Mouse (Mus musculus) common myeloid progenitor, adult 5-6 weeks (primary cell): ENCODE measurements around the gene Gm37240. TPM values are rescaled to one million over a fixed set of nuclear protein-coding genes. Genes with fewer than 3 reads are reported as not detected.

ENCODE experiments used
- ATAC-seq: replicated peaks from 2 replicates; pipeline ENCODE4 v1.8.0; 2016; ENCODE audit warnings: low read depth, mild to moderate bottlenecking, moderate TSS enrichment, inconsistent platforms; ENCODE audit not compliant: poor library complexity, severe bottlenecking
- total RNA-seq: library from RNA; stranded (forward); fragments of 200-1000, 187-1606 nt; gene quantifications from 2 replicates; pipeline ENCODE4 v1.2.3, GENCODE M21; 2017

Gm37240 gene
- total RNA-seq, 1 experiment from 2014 or later, result not detected

DNA sequence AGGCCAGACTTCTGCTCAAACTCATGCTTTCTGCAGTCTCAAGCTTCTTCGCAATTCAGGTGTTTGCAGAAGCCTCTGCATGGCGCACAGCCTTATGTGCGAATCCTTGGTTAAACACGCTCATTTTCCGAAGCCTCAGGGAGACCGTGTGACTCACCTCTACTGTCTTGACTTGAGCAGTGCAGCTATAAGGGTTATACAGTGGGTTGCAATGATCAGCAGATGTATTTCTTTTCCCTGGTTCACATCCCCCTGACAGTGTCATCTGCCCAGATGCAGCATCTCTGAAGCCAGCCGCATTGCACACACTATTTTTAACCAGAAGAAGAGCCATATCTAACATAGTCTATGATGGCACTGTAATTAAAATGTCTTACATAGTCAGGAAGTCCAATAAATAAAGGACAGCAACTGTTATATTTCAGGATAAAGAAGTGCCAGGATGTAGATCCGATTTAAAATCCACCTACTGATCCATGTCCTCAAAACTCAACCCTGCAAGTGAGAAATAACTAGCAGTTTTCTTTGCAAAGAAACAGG is 843.6 kb downstream of the Gm37240 start:
- no peak for ATAC-seq

DNA sequence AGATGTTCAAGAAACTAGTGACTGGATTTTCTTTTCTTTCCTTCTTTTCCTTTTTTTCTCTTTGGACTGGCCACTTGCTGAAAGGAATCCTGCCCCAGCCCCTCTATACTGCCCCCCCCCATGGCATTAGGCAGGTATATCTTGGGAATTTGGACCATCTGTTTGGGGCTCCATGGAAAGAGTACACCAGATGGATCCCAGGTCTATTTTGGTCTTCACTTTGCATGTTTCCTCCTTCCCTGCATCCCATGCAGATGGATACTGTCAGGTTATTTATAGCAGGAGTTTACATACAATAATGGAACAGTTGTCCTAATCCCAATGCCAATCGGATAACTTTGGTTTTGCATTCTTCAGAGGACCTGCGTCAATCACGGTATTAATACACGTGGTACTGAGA is 845.2 kb downstream of the Gm37240 start:
- ATAC-seq, result no peak

DNA sequence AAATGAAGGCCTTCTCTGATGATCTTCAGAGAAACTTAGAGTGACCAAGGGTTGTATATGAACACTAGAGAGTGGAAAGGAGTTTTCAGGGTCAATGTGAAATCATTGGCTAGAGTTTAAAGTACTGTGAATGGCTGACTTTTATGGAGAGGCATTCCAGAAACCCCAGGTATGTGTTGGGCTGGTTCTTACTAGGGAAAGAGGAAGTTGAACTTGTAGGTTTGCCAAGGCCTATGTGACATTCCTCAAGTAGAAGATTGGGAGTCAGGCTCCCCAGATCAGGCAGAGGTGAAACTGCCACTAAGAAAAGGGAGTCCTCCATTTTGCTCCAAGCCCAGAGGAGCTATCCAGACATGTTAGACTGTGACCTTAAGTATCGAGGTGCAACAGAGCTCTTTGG is 858.2 kb downstream of the Gm37240 start:
- no peak for ATAC-seq

DNA sequence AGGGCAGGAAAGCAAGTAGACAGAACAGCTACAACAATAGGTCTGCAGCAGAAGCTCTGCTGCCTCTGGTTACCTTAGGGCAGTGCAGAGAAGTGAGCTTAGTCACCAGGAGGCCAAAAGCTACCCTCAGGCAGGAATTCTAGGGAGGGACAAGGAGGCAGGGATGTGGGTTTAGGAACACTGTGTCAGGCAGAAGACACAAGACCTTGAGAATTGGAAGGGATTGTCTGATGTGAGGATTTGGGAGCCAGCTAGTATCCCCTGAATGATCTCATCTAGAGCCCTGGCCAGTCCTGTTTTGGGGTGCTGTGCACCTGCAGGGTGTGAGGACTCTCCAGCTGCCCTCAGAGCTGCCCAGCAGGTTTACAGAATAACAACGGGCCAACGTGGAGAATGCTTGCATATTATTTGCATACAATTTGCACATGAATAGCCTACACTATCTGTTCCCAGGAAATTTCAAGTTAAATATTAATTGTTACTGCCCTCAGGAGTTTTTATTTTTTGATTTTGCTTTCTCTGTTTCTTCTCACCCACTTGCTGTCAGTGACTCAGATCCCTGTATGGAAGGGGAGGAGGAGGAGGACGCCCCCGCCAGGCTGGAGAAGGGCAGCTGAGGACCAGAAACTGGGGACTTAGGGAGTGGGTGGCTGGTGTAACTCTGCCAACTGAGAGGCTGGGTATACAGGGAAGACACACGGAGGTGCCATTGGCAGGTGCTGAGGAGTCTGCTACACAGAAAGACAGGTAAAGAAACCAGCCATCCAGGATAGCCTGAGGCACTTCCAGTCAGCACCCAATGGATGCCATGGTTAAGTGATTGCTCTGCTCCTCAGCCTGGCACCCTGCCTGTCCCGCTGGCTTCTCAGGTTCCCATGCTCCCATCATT is 862.3 kb downstream of the Gm37240 start:
- ATAC-seq, result no peak

DNA sequence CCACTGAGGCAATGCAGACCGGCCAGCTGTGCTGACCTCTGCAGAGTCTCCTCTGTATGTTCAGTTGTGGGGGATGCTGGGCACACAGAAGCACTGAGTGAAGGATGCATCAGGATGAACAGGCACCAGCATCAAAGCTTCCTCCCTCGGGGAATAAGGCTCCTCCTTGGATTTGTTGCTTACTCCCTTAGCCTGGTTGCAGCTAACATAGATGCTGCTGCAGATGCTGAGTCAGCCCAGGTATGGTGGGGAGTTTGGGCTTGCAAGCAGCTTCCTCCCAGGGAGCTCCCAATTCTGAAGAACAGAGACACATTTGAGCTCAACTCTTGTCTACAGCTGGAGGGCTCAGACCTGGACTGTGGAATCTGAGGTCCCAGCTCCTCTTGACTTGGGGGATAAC is 863.1 kb downstream of the Gm37240 start:
- no peak for ATAC-seq

DNA sequence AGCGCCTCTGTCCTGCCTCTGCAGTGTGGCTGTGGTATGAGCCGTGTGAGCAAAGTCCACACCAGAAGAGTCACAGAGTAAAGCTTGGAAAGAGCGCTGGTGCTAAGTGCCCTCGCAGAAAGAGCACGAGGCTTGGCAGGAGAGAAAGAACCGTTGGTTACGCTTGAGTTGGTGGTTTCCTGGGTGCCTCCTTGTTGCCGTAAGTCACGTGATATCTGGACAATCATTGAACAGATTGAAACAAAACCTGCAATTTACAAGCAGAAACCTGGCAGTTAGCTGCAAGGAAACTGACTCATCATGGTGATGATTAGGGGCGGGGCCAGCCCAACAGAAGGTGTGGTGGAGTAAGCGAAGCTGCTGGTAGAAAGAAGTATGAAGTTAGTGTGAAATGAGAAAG is 864.5 kb downstream of the Gm37240 start:
- peak; percentile 56 for ATAC-seq

DNA sequence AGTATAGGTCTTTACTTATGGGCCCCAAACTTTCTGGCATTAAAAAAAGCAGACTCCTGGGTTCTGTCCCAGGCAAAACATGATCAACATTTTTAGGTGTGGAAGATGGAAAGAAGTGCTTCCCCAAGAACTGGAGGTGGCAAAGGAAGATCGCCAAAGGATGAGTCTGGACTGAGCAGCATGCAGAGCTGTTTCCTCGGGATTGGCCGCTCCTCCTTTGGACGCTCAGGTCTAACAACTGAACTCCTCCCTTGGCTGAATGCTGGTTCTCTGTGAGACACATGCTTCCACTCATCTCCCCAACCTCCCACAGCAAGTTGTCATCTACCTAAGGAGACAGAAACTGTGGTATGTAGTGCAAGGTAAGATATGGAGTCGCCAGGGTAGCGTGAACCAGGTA is 865.5 kb downstream of the Gm37240 start:
- ATAC-seq, result no peak

DNA sequence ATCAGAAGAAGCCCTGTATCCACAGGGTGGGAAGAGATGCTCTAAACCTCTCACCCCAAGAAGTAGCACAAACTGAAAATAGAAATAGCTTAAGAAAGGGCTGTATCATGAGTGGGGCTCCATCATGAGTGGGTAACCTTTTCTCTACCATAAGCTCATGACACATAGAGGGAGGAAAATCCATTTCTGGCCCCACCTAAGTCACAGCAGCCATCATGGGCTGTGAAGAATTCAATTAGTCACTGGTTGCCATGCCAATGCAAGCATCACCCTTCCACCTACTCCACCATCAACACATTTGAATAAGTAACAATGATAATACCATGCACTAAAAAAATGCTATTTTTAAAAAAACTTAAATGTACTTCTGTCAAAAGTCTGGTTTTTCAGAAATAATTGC is 867.2 kb downstream of the Gm37240 start:
- ATAC-seq, result no peak

DNA sequence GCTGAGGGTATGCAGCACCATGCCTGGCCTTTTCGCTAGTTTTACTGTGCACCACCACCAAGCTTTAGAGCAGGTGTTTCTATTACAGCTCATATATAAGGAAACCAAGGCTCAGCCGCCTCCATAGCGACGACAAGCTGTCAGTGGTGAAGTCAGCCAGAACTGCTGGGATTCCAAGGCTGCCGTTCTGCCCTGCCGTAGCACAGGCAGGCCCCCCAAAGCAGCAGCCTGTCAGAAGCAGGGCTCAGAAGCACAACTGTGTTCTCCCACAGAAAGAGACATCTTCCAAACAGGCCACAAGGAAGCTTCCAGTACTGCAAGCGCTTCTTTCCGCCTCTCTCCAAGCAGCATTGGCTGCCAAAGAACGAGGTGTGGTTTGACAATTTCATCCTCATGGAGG is 871.7 kb downstream of the Gm37240 start:
- no peak for ATAC-seq

DNA sequence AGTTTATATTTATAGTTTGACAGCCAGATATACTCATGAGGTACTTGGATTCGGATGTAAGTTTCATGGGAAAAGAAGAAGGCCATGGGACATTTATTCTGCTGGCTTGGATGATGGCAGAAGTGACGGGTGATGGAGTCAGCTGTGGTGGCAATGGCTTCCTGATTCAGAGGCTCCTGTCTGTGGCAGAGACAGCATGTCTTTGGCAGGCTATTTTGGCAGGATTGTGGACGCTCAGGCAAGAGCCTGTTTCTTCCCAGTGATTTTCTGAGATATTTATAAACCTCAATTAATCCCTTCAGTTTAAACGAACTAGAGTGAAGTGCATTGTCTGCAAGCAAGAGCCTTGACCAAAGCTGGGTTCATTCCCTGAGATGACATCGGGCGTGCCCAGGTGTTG is 874.4 kb downstream of the Gm37240 start:
- no peak for ATAC-seq

DNA sequence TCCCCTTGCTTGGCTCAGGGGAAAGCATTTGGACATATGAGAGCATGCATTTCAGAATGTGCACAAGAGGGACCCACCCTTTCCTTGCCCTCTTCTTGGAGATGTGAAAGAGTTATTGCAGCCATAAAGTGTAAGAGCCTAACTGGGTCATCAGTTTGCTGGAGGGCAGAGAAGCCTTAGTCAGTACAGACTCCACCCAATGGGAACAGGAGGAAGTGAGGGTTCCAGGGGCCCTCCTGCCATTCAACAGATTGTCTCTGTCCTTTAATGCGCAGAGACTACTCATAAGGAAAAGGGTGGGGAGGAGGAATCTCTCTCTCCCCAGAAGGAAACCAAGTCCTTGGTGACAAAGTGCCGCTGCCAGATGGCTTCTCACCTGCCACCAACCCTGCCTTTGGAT is 882.1 kb downstream of the Gm37240 start:
- no peak for ATAC-seq

DNA sequence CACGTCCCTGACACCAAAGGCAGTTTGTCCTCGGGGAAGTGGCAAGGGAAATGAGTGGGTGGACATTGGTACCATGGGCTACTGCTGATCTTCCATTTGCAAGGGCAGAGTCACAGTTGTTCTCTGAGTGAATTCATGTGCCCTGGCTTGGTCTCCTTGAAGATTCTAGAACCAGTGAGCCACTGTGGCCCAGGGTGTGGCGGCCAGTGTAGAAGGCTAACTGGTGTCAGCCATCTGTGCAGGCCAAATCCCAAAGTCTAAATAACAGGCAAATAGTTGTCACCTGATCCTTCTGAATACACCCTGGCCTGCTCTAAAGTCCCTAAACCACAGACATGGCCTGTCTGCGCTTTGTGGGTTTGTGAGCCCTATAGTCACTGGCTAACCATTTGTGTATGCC is 898.4 kb downstream of the Gm37240 start:
- no peak for ATAC-seq

DNA sequence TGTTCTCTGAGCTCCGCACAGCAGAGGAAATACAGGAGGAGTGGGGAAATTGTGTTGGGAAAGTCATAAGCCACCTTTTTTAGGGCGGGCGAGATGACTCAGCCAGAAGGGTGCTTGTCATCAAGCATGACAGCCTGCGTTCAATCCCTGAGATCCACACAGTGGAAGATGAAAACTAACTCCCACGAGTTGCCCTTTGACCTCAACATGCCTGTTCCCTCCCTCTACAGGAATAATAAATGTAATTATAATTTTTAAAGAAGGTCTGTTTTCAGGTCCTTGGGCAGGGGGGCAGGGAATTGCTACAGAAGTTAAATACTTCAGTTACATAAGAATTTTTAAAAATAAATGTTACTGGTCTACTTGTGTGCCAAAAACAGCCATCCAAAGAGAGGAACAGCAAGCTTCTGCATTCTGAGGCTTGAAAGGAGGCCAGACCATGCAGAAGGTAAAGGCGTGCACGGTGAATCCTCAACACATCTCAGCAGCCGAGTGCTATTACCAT is 902.1 kb downstream of the Gm37240 start:
- no peak for ATAC-seq

DNA sequence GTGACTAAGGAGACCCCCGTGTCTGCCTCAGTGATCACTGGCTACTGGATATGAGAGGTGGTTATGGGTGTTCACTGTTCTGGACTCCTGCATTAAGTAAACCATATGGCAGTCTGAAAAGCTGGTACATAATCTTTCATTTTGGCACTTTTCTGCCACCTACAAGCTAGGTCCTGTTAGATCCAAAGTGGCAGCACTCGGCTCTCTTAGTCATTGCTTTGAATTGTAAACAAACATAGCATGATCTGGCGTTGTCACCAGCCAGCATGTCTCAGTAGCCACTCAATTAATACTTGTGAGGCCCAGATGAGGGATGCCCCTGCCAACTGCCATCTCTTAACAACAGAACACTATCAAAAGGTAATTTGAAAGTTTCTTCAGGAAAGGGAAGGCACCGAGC is 904.6 kb downstream of the Gm37240 start:
- no peak for ATAC-seq

DNA sequence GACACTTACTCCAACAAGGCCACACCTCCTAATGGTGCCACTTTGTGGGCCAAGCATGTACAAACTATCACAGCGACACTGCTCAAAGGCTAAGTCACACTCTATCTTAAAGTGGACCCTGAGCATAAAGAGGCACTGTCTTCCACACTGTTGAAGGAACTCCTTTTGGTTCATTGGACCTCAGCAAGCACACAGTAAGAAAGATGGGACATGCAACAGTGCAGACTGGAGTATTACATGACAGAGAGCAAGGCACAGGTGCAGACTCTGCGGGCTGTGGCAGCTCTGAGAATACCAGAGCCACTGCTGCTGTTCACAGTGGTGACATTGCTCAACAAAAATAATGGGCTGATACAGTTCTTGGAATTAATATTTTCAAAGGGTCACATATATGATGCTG is 907.2 kb downstream of the Gm37240 start:
- ATAC-seq, result no peak

DNA sequence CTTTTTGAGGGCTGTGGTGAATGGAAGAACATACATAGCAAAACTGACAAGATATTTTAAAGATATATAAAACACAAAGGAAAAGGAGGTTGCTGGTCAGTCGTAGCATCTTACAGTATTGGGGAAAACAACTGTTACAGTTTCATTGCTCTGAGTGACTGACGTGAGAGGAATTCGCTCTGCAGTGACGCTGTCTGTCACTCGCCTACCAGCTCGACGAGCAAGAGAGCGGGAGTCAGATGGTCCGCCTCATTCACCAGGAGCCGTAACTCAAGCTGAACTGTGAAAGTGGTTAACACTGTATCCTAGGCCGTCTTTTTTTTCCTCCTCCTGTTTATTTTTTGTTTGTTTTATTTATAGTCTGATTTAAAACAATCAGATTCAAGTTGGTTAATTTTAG is 908.6 kb downstream of the Gm37240 start:
- no peak for ATAC-seq

DNA sequence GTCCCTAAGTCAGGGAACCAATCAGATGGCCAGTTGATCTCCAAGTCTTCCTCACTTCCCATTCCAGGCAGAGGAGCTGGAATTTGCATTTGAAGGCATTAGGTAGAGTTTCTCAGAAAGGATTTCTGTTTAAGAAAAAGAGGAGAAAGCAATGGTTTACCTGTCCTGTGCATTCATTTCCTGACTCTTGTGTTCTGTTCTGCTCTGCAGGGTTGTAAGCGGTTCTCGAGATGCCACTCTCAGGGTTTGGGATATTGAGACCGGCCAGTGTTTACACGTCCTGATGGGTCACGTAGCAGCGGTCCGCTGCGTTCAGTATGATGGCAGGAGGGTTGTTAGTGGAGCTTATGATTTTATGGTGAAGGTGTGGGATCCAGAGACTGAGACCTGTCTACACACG is 913.1 kb downstream of the Gm37240 start:
- no peak for ATAC-seq

DNA sequence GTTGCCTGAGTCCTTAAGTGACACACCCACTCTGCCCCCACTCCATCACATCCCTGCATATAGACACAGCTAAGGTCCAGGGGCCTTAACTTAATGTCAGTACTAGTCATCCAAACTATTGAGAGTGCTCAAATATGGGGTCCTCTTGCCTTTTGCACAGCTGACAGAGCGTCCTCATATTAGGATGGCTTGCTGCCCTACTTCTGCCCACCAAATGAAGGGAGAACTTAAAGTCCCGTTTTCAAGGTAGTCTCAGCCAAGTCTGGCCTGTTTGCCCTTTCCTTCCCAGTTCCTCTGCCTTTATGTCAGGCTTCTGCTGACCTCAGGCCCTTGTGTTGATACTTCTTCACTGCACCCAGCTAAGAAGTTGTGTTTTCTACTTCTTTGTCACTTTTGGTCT is 914.4 kb downstream of the Gm37240 start:
- ATAC-seq, result no peak

DNA sequence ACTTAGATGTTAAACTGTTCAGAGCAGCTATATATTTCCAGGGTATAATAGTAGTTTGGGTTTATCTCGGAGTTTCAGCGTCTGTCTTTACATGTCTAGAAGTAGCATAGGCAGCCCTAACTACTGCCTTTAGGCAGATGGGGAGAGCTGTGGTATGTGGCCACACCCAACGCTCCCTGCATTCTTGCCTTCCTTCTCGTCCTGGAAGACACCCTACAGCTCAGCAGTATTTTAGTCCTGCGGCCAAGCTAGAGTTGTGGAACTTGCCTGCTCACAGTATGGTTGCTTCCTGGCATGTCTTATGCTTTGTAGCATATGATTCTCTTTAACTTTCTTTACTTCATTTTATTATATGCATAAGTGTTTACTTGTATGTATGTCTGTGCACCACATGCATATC is 915.8 kb downstream of the Gm37240 start:
- ATAC-seq, result no peak

DNA sequence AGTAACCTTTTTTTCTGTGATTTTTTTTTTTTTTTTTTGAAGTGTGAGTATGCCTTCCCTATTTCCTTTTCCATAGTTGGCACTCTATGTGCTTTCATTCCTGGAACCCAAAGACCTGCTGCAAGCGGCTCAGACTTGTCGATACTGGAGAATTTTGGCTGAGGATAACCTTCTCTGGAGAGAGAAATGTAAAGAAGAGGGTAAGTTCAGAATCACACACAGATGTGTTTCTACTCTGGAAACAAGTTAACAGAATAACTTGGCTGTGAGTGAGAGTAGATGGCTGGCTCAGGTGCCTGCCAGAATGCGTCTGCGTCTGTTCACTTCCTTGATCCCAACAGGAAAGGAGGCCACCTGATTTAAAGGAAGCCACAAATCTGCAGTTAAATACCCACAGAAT is 920.0 kb downstream of the Gm37240 start:
- no peak for ATAC-seq

DNA sequence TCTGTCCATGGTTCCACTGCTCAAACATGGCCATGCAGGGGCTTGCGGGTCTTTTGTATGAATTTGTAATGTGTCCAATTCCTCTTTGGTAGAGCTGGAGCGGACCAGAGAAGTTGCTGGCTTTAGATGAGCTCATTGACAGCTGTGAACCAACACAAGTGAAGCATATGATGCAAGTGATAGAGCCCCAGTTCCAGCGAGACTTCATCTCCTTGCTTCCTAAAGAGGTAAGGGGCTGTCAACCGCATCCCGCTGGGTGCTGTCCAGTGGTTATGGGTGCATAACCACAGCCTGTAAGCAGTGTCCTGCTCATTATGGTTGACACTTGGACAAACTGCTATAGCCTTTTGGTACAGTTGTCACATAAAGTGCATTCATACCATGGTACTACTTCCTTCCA is 922.2 kb downstream of the Gm37240 start:
- no peak for ATAC-seq

DNA sequence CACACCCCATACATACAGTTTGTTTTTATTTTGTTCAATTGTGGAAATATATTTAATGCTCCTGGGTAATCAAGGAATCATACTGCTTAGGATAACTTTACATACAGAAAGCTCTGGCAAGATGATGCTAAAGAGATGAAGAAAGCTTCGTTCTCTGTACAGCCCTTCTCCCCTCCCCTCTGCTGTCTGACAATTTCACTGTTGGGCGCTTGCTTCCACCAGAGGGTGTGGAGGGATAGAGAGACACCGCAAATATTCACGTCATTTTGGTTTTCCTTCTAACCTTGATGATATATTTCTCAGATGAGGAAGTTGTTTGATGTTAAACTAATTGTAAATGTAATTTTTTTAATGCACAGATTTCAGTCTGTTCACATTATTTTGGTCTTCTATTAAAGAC is 931.5 kb downstream of the Gm37240 start:
- no peak for ATAC-seq
